Mouse (Mus musculus) B cell, adult 2 months (primary cell): ENCODE measurements around the gene Rpp38.

Source experiments
- DNase-seq, 2 experiments: peaks; one replicate each; pipeline ENCODE4 v3.0.0; 2022

Gene Rpp38

GRCm38 (mm10) chr2:3332484-3333242 is at the start of gene Rpp38:
Rpp38 (minus strand) TSS chr2:3332643.
- DNase-seq = peak; percentile 99

- DNase-seq = no peak
Observed at GRCm38 (mm10) chr2:3365127-3365526, 32.7 kb upstream of the Rpp38 start.

GRCm38 (mm10) chr2:3361067-3361466 is 28.6 kb upstream of the Rpp38 start:
- DNase-seq = no peak

GRCm38 (mm10) chr2:3357887-3358286 is 25.4 kb upstream of the Rpp38 start:
- DNase-seq = no peak

GRCm38 (mm10) chr2:3356311-3356710 is 23.9 kb upstream of the Rpp38 start:
- no peak for DNase-seq

- DNase-seq = no peak
Observed at GRCm38 (mm10) chr2:3355793-3356192, 23.4 kb upstream of the Rpp38 start.

- DNase-seq = no peak
Observed at GRCm38 (mm10) chr2:3353160-3353559, 20.7 kb upstream of the Rpp38 start.

- peak; percentile 35 to 40 for DNase-seq
Observed at GRCm38 (mm10) chr2:3348919-3349318, 16.5 kb upstream of the Rpp38 start.

- no peak for DNase-seq
Observed at GRCm38 (mm10) chr2:3348422-3348821, 16.0 kb upstream of the Rpp38 start.

- peak; percentile 45 to 49 for DNase-seq
Observed at GRCm38 (mm10) chr2:3335611-3336301, 3.3 kb upstream of the Rpp38 start, which contains the start of gene Acbd7. Acbd7 (plus strand) TSS chr2:3336168.

GRCm38 (mm10) chr2:3333761-3334160 is 1.3 kb upstream of the Rpp38 start:
- no peak for DNase-seq

- no peak for DNase-seq
Observed at GRCm38 (mm10) chr2:3332056-3332455, 387 bp downstream of the Rpp38 start.

GRCm38 (mm10) chr2:3331071-3331703 is 1.3 kb downstream of the Rpp38 start:
- DNase-seq = no peak

- DNase-seq = peak; percentile 72 to 75
Observed at GRCm38 (mm10) chr2:3327351-3327750, 5.1 kb downstream of the Rpp38 start.

GRCm38 (mm10) chr2:3326547-3326946 is 5.9 kb downstream of the Rpp38 start:
- DNase-seq = no peak

GRCm38 (mm10) chr2:3324381-3325130 is 7.9 kb downstream of the Rpp38 start:
- DNase-seq = no peak

GRCm38 (mm10) chr2:3323132-3323531 is 9.3 kb downstream of the Rpp38 start:
- no peak for DNase-seq

GRCm38 (mm10) chr2:3305426-3306025 is 26.9 kb downstream of the Rpp38 start:
- no peak for DNase-seq

GRCm38 (mm10) chr2:3295826-3296225 is 36.6 kb downstream of the Rpp38 start:
- no peak for DNase-seq

- DNase-seq = no peak
Observed at GRCm38 (mm10) chr2:3292170-3292569, 40.3 kb downstream of the Rpp38 start.

- DNase-seq = no peak
Observed at GRCm38 (mm10) chr2:3289581-3289980, 42.9 kb downstream of the Rpp38 start.

GRCm38 (mm10) chr2:3286243-3286642 is 46.2 kb downstream of the Rpp38 start:
- no peak for DNase-seq

- no peak for DNase-seq
Observed at GRCm38 (mm10) chr2:3285709-3286108, 46.7 kb downstream of the Rpp38 start.
